Mouse (Mus musculus) bone marrow macrophage, adult 2 months (primary cell): ENCODE measurements around the gene A630001G21Rik.

Experiments
- CTCF ChIP-seq: IDR thresholded peaks from 2 replicates; pipeline ENCODE4 v1.5.1; 2012; ENCODE audit warnings: low read depth, mild to moderate bottlenecking, low read length, moderate library complexity
- POLR2A ChIP-seq: IDR thresholded peaks from 2 replicates; pipeline ENCODE4 v1.6.1; 2012; ENCODE audit warnings: mild to moderate bottlenecking, low read depth, low read length, borderline replicate concordance

- TF ChIP-seq CTCF (no peak), POLR2A (no peak)
Measured at GRCm38 (mm10) chr1:85744539-85744938, 33.9 kb downstream of the A630001G21Rik start.
